Mouse (Mus musculus) testis, adult 2 months (tissue): ENCODE data around the gene Dlg2. TPM values are rescaled to one million over a fixed set of nuclear protein-coding genes. Genes with fewer than 3 reads are reported as not detected.

ENCODE experiments used
- H3K27ac ChIP-seq: fragments of 200-500 bp; 2 replicates; pipeline ENCODE4 v1.5.1; 2012; ENCODE audit warnings: low read depth, low read length; ENCODE audit not compliant: control insufficient read depth, insufficient read depth
- H3K27me3 ChIP-seq: fragments of 200-500 bp; 2 replicates; pipeline ENCODE4 v1.6.1; 2012; ENCODE audit warnings: mild to moderate bottlenecking, low read length, moderate library complexity; ENCODE audit not compliant: control insufficient read depth, insufficient read depth
- H3K36me3 ChIP-seq: fragments of 200-500 bp; 2 replicates; pipeline ENCODE4 v1.6.1; 2012; ENCODE audit warnings: mild to moderate bottlenecking, low read length; ENCODE audit not compliant: control insufficient read depth, insufficient read depth
- H3K4me1 ChIP-seq: fragments of 200-500 bp; 2 replicates; pipeline ENCODE4 v1.6.1; 2012; ENCODE audit warnings: low read length; ENCODE audit not compliant: control insufficient read depth, insufficient read depth
- H3K4me3 ChIP-seq: fragments of 200-500 bp; 2 replicates; pipeline ENCODE4 v1.5.1; 2012; ENCODE audit warnings: low read depth, mild to moderate bottlenecking, low read length, moderate library complexity, mixed read lengths; ENCODE audit not compliant: control insufficient read depth
- CTCF ChIP-seq: fragments of 200-500 bp; IDR thresholded peaks from 2 replicates; pipeline ENCODE4 v1.5.1; 2012; ENCODE audit warnings: low read depth, mild to moderate bottlenecking, inconsistent platforms, low read length, moderate library complexity; ENCODE audit not compliant: control insufficient read depth, insufficient read depth, insufficient replicate concordance
- POLR2A ChIP-seq: fragments of 200-500 bp; IDR thresholded peaks from 2 replicates; pipeline ENCODE4 v1.6.1; 2012; ENCODE audit warnings: low read depth, mild to moderate bottlenecking, inconsistent platforms, low read length, moderate library complexity; ENCODE audit not compliant: control insufficient read depth
- polyA plus RNA-seq: library from polyadenylated mRNA; depleted of rRNA; stranded (reverse); fragments of >200 nt; gene quantifications from 2 replicates; pipeline ENCODE4 v1.2.3, GENCODE M21; 2012

The Dlg2 gene
- polyA plus RNA-seq, 1 experiment: 13.3 TPM

- no peaks in the 10 kb centered on the region for H3K36me3 ChIP-seq
- no peaks in the 10 kb centered on the region for H3K27me3 ChIP-seq
- H3K4me1 ChIP-seq: no peaks in the 10 kb centered on the region
- no peak overlapping the region for H3K27ac ChIP-seq
- TF ChIP-seq POLR2A (no peak), CTCF (no peak)
- no peak overlapping the region for H3K4me3 ChIP-seq
Observed at GRCm38 (mm10) chr7:91862806-91863531, 1386.5 kb downstream of the Dlg2 start.

- no peak overlapping the region for H3K4me3 ChIP-seq
- no peaks in the 10 kb centered on the region for H3K4me1 ChIP-seq
- no peak overlapping the region for H3K27ac ChIP-seq
- TF ChIP-seq CTCF (no peak), POLR2A (no peak)
- H3K27me3 ChIP-seq: no peaks in the 10 kb centered on the region
- H3K36me3 ChIP-seq: no peaks in the 10 kb centered on the region
Observed at GRCm38 (mm10) chr7:91868919-91869318, 1392.4 kb downstream of the Dlg2 start.

- H3K4me1 ChIP-seq: no peaks in the 10 kb centered on the region
- no peak overlapping the region for H3K4me3 ChIP-seq
- H3K27ac ChIP-seq: no peak overlapping the region
- no peak for TF ChIP-seq POLR2A
- TF ChIP-seq CTCF: no peak
- no peaks in the 10 kb centered on the region for H3K36me3 ChIP-seq
- no peaks in the 10 kb centered on the region for H3K27me3 ChIP-seq
Observed at GRCm38 (mm10) chr7:91876831-91877230, 1400.4 kb downstream of the Dlg2 start.

GRCm38 (mm10) chr7:91877804-91878203, 1401.3 kb downstream of the Dlg2 start:
- Histone ChIP-seq H3K4me3 (no peak overlapping the region), H3K4me1 (no peaks in the 10 kb centered on the region), H3K27me3 (no peaks in the 10 kb centered on the region), H3K36me3 (no peaks in the 10 kb centered on the region), H3K27ac (no peak overlapping the region)
- TF ChIP-seq CTCF: no peak

GRCm38 (mm10) chr7:91886336-91886735, 1409.9 kb downstream of the Dlg2 start:
- H3K4me3 ChIP-seq: no peak overlapping the region

GRCm38 (mm10) chr7:91893991-91894390, 1417.5 kb downstream of the Dlg2 start:
- no peak for TF ChIP-seq POLR2A
- no peak for TF ChIP-seq CTCF
- no peak overlapping the region for H3K4me3 ChIP-seq
- H3K36me3 ChIP-seq: no peaks in the 10 kb centered on the region
- no peaks in the 10 kb centered on the region for H3K4me1 ChIP-seq
- H3K27ac ChIP-seq: no peak overlapping the region
- H3K27me3 ChIP-seq: no peaks in the 10 kb centered on the region

More at GRCm38 (mm10) chr7:91886336-91886735, 1409.9 kb downstream of the Dlg2 start:
- Histone ChIP-seq H3K36me3 (no peaks in the 10 kb centered on the region), H3K4me1 (no peaks in the 10 kb centered on the region), H3K27ac (no peak overlapping the region), H3K27me3 (no peaks in the 10 kb centered on the region)
- TF ChIP-seq POLR2A (no peak), CTCF (no peak)

GRCm38 (mm10) chr7:91896935-91897334, 1420.5 kb downstream of the Dlg2 start:
- Histone ChIP-seq H3K27me3 (no peaks in the 10 kb centered on the region), H3K4me3 (no peak overlapping the region), H3K27ac (no peak overlapping the region), H3K36me3 (no peaks in the 10 kb centered on the region), H3K4me1 (no peaks in the 10 kb centered on the region)
- TF ChIP-seq POLR2A (no peak), CTCF (no peak)

GRCm38 (mm10) chr7:91897509-91897908, 1421.0 kb downstream of the Dlg2 start:
- no peak for TF ChIP-seq POLR2A
- no peak for TF ChIP-seq CTCF
- H3K4me3 ChIP-seq: no peak overlapping the region

More at GRCm38 (mm10) chr7:91897509-91897908, 1421.0 kb downstream of the Dlg2 start:
- Histone ChIP-seq H3K27ac (no peak overlapping the region), H3K4me1 (no peaks in the 10 kb centered on the region), H3K36me3 (no peaks in the 10 kb centered on the region), H3K27me3 (no peaks in the 10 kb centered on the region)
